Mouse (Mus musculus) kidney, embryonic 14.5 days (tissue): ENCODE measurements at regions not wholly inside any gene's neighbourhood (a gene's known extent, or its start where the extent isn't known, plus 50 kb on each side); places are given as distances from the start of the nearest gene placed in this dataset.

Source experiments
- ATAC-seq: fragments of 200-750 bp; cut with Nextera tagmentation; 2 replicates; pipeline ENCODE4 v1.8.0; 2017; ENCODE audit warnings: moderate number of reproducible peaks, mild to moderate bottlenecking, moderate TSS enrichment, moderate library complexity; ENCODE audit not compliant: low FRiP score, low TSS enrichment
- H3K27ac ChIP-seq: fragments of 300-500 bp; sonication (generic); 2 replicates; pipeline ENCODE4 v1.5.1; 2014; ENCODE audit warnings: low read depth, mild to moderate bottlenecking, low read length, moderate library complexity, mixed read lengths
- H3K27me3 ChIP-seq: fragments of 300-500 bp; sonication (generic); 2 replicates; pipeline ENCODE4 v1.6.1; 2014; ENCODE audit warnings: mild to moderate bottlenecking, low read length; ENCODE audit not compliant: control insufficient read depth, insufficient read depth
- H3K36me3 ChIP-seq: fragments of 300-500 bp; sonication (generic); 2 replicates; pipeline ENCODE4 v1.6.1; 2014; ENCODE audit warnings: low read length, mixed read lengths; ENCODE audit not compliant: control insufficient read depth, insufficient read depth
- H3K4me1 ChIP-seq: fragments of 300-500 bp; sonication (generic); 2 replicates; pipeline ENCODE4 v1.6.1; 2014; ENCODE audit warnings: low read length, mixed read lengths; ENCODE audit not compliant: control insufficient read depth, insufficient read depth
- H3K4me2 ChIP-seq: fragments of 300-500 bp; sonication (generic); replicated peaks from 2 replicates; pipeline ENCODE4 v1.6.1; 2014; ENCODE audit warnings: low read depth, mild to moderate bottlenecking, low read length
- H3K4me3 ChIP-seq: fragments of 300-500 bp; sonication (generic); 2 replicates; pipeline ENCODE4 v1.5.1; 2014; ENCODE audit warnings: mild to moderate bottlenecking, low read length
- H3K9ac ChIP-seq: fragments of 300-500 bp; sonication (generic); 2 replicates; pipeline ENCODE4 v1.6.1; 2014; ENCODE audit warnings: low read depth, mild to moderate bottlenecking, low read length, moderate library complexity
- H3K9me3 ChIP-seq: fragments of 300-500 bp; sonication (generic); 2 replicates; pipeline ENCODE4 v1.6.1; 2016; ENCODE audit warnings: low read length; ENCODE audit not compliant: control insufficient read depth
- WGBS: fragments of 180-500 bp; shearing (Covaris S2); extraction: QIAGEN DNeasy Blood & Tissue Kit; methylation state at CpG from one replicate; pipeline ENCODE4 v1.1.7; 2014; 5-methylcytosine and 5-hydroxymethylcytosine counted together

DNA sequence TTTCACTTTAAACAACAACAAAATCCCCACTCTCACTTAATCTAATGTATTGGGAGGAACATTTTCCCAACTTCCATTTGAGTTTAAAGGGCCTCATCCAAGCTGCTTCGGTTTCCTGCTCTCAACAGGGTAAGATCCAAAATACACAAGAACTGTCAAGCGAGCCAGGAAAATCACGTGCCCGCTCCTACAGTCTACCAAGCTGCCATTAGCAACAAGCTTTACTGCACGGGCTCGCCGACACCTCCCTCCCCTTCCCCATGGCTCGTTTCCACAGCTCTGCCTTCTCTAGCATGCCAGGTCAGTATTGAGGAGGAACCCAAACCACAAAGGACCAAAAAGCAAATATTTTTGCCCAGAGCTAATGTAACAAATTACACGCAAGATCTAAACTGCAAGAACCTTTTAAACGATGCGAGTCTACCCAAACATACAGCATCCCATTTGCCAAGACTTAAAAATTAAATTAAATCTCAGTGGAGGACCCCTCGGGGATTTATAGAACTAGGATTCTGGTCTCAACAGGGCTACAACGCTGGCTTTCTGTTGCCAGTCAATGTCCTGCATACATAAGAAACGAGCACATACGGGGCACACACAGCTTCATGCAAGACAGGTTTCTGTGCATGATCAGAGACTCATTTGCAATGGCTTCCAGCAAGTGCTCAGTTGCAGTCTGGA lies 435.4 kb upstream of the Jarid2 start:
- H3K4me3 ChIP-seq: no peak overlapping the region
- WGBS: 78% methylated on average over 15 of the region's 15 CpGs
- no peaks in the 10 kb centered on the region for H3K27me3 ChIP-seq
- no peaks in the 10 kb centered on the region for H3K36me3 ChIP-seq
- no peak overlapping the region for H3K27ac ChIP-seq
- peaks cover 9% of the 10 kb centered on the region; the same call in 1 of the 2 replicates for H3K9me3 ChIP-seq
- peaks cover 11% of the 10 kb centered on the region; the same call in 1 of the 2 replicates for H3K4me1 ChIP-seq
- no peak for ATAC-seq
- no peak overlapping the region for H3K4me2 ChIP-seq
- H3K9ac ChIP-seq: no peak overlapping the region

DNA sequence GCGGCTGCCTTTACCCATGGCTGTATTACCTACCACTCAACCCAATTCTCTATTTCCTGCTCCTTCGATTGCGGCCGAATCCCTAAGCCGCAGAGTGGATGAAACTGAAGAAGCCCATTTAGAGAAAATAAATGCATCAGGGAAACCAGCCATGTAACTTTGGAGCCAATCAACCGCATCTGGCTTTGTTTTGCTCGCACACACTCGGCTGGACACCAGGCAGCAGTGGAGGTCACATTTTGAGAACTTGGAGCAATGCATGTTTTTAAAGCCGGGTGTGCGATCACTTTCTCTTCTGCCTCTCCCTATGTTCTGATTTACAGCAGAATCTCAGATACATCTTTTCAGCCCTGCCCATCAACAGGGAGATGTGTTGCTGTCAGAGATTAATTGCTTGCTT lies 433.7 kb upstream of the Jarid2 start:
- Histone ChIP-seq H3K9ac (no peak overlapping the region), H3K27me3 (no peaks in the 10 kb centered on the region), H3K9me3 (peaks cover 4% of the 10 kb centered on the region; the same call in 1 of the 2 replicates), H3K4me3 (no peak overlapping the region), H3K27ac (no peak overlapping the region), H3K4me1 (peaks cover 11% of the 10 kb centered on the region; the same call in 1 of the 2 replicates), H3K4me2 (no peak overlapping the region), H3K36me3 (no peaks in the 10 kb centered on the region)
- no peak for ATAC-seq
- WGBS: 38% methylated on average over 10 of the region's 10 CpGs

DNA sequence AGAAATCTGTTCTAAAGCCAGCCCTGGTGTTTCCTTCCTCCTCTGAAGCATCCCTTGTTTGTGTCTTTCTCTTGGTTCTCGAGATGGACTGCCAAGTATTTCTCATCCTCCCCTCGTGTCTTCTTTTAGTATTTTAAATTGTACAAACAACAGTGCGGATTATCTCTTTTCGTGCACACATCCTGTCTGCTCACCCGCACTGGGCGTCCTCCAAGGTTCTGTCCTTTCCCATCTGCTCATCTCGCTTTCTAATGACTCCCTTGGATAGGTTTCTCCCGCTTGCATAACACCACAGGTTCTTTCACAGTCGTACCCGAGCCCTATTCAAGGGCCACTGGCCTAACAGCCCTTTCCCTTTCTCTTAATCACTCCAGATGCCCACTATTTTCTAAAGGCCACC lies 428.7 kb upstream of the Jarid2 start:
- Histone ChIP-seq H3K4me2 (no peak overlapping the region), H3K9me3 (no peaks in the 10 kb centered on the region), H3K27ac (no peak overlapping the region), H3K36me3 (no peaks in the 10 kb centered on the region), H3K27me3 (no peaks in the 10 kb centered on the region), H3K9ac (no peak overlapping the region), H3K4me1 (peaks cover 4% of the 10 kb centered on the region; the same call in 1 of the 2 replicates), H3K4me3 (no peak overlapping the region)
- 88% methylated on average over 10 of the region's 10 CpGs for WGBS
- no peak for ATAC-seq

DNA sequence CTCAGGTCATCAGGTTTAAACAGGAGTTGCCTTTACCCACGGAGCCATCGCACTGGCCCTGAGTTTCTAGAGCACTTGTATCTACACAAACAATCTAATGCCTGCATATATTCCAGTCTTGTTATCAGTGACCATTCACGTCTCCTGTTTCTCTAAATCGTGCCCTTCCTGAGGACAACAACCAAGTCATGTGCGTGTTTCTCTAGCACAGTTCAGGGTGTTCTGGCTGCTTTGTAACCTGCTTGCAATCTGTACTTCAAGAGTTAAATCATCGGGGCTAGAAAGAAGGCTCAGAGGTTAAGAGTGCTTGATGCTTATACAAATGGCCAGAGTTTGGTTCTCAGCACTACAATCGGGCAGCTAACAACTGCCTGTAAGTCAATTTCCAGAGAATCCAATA lies 428.1 kb upstream of the Jarid2 start:
- Histone ChIP-seq H3K36me3 (no peaks in the 10 kb centered on the region), H3K4me2 (no peak overlapping the region), H3K9me3 (no peaks in the 10 kb centered on the region), H3K9ac (no peak overlapping the region), H3K27me3 (no peaks in the 10 kb centered on the region), H3K27ac (no peak overlapping the region), H3K4me1 (no peaks in the 10 kb centered on the region), H3K4me3 (no peak overlapping the region)
- WGBS: 88% methylated on average over 7 of the region's 7 CpGs
- ATAC-seq: no peak

DNA sequence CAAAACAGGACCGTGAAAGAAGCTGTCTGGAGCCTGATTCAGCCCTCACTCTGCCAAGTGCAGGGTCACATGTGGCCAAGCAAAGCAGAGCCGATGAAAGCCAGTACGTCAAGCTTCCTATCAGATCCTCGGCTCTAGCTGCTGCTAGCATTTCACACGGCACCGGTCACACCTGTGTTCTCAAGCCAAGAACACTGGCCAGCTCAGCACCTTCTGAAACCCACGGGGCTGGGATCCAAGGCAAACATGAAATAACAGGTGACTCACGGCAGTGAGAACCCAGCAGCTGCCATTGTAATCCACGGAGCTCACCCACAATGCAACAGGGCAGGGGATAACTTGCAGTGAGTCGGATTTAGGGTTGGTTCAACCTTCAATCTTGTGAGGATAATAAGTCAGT lies 427.3 kb upstream of the Jarid2 start:
- 56% methylated on average over 10 of the region's 10 CpGs for WGBS
- Histone ChIP-seq H3K27me3 (no peaks in the 10 kb centered on the region), H3K9me3 (no peaks in the 10 kb centered on the region), H3K4me3 (no peak overlapping the region), H3K4me2 (no peak overlapping the region), H3K4me1 (no peaks in the 10 kb centered on the region), H3K9ac (no peak overlapping the region), H3K27ac (no peak overlapping the region), H3K36me3 (no peaks in the 10 kb centered on the region)
- ATAC-seq: no peak

DNA sequence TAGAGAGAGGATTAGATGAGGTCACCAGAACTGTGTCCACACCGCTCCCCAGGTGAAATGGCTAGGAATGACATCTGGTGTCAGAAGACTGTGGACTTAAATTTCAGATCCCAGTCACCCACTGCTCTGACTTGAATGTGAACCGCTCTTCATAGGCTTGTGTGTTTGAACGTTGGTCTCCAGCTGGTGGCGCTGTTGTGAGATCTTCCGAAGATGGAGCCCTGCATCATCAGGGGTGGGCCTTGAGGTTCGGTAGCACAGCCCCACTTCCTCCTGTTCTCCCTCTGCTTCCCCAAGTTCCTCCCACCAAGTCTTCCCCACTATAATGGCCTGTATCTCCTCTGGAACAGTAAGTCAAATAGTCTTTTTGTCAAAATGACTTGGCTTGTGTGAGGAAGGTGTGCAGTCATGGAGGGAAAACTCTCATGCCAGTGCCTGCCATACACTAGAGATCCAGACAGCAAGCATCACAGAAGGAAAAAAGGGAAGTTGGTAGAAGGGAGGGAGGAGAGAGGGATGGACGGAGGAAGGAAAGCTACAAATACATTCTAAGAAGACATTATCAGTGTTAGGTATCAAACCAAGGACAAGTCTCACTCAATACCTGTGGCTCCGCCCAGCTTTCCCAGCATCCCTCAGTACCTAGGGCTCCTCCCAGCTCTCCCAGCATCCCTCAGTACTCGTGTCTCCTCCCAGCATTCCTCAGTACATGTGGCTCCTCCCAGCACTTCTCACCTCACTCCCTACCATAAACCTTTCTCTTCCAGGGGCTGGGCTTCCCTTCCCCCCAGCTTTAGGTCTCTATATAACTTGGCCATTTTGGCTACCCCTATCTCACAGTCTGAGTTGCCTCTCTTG lies 423.9 kb upstream of the Jarid2 start:
- no peak overlapping the region for H3K9ac ChIP-seq
- no peaks in the 10 kb centered on the region for H3K4me1 ChIP-seq
- H3K27me3 ChIP-seq: no peaks in the 10 kb centered on the region
- no peaks in the 10 kb centered on the region for H3K9me3 ChIP-seq
- H3K4me3 ChIP-seq: no peak overlapping the region
- ATAC-seq: no peak
- H3K27ac ChIP-seq: no peak overlapping the region
- WGBS: 83% methylated on average over 9 of the region's 9 CpGs
- H3K4me2 ChIP-seq: no peak overlapping the region
- no peaks in the 10 kb centered on the region for H3K36me3 ChIP-seq

DNA sequence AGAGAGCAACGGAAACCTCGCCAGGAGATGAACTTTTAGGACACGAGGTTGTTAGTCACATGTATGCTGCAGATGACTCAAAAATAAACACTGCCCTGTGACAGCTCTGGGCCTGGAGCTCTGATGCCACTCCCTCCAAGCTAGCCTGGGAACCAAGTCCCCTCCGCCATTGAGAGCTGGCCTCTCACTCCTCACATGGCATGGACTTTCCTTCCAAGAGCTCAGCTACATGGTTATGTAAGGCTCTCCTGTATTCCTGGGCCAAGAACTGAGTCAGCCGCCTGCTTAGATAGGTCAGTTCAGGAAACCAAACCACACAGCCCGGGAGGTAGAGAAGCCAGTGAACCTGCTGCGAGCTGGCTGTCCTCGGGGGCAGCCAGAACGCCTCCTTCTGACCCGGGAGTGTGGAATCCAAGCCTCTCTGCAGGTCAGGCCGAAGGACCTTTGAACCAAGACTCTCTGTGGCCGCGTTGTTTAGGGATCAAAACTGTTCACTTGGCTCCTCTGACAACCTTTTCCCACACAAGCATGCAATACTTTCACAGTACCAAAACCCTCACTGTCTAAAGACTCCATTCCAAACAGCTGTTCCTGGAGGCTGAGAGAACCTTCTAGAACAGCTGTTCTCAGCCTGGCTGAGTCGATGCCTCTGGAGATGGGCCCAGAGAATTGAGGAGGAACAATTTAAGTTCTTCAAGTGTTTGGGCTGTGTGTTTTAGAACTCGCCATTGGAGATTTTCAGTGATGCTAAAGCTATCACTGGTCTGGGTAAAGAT lies 422.8 kb upstream of the Jarid2 start:
- H3K4me3 ChIP-seq: no peak overlapping the region
- 69% methylated on average over 15 of the region's 15 CpGs for WGBS
- H3K4me2 ChIP-seq: no peak overlapping the region
- ATAC-seq: no peak
- H3K36me3 ChIP-seq: no peaks in the 10 kb centered on the region
- H3K9me3 ChIP-seq: no peaks in the 10 kb centered on the region
- no peak overlapping the region for H3K27ac ChIP-seq
- no peaks in the 10 kb centered on the region for H3K4me1 ChIP-seq
- no peak overlapping the region for H3K9ac ChIP-seq
- no peaks in the 10 kb centered on the region for H3K27me3 ChIP-seq

DNA sequence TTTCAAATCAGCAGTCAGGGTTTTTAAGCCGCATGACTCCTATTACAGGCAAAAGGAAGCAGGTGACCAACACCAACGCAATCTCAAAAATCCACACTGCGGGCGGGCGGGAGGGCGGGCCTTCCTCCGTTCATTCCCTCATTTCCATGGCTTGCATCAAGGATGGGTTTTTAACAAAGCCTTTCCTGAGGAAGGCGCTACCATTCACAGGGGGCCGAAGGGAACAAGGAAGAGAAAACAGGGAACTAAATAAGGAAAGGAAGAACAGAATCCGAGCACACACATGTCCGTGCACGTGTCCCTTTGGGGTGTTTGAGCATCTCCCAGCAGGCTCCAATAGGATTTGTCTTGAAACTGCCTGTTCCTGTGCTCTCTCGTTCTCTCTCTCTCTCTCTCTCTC lies 421.0 kb upstream of the Jarid2 start:
- 80% methylated on average over 13 of the region's 13 CpGs for WGBS
- Histone ChIP-seq H3K27ac (no peak overlapping the region), H3K27me3 (no peaks in the 10 kb centered on the region), H3K4me1 (no peaks in the 10 kb centered on the region), H3K36me3 (no peaks in the 10 kb centered on the region), H3K9me3 (no peaks in the 10 kb centered on the region), H3K4me3 (no peak overlapping the region), H3K4me2 (no peak overlapping the region), H3K9ac (no peak overlapping the region)
- no peak for ATAC-seq
